Mouse (Mus musculus) CD4-positive, CD25-positive, alpha-beta regulatory T cell, adult 4 months (primary cell): ENCODE data around the gene Pgm2. TPM values are rescaled to one million over a fixed set of nuclear protein-coding genes. Genes with fewer than 3 reads are reported as not detected.

ENCODE experiments used
- ATAC-seq: one replicate; pipeline ENCODE4 v1.8.0; 2017
- polyA plus RNA-seq, 2 experiments: library from polyadenylated mRNA; unstranded; fragments of 100-300 nt; shearing (Covaris generic); gene quantifications; one replicate each; pipeline ENCODE4 v1.2.1; 2017

The Pgm2 gene
- polyA plus RNA-seq: 10 to 100 TPM; 20.3 to 25.4 TPM

GRCm38 (mm10) chr5:64092748-64093292, at the start of gene Pgm2:
Gene Pgm2, plus strand, starts transcription at chr5:64092950.
- ATAC-seq: peak; percentile 96

DNA sequence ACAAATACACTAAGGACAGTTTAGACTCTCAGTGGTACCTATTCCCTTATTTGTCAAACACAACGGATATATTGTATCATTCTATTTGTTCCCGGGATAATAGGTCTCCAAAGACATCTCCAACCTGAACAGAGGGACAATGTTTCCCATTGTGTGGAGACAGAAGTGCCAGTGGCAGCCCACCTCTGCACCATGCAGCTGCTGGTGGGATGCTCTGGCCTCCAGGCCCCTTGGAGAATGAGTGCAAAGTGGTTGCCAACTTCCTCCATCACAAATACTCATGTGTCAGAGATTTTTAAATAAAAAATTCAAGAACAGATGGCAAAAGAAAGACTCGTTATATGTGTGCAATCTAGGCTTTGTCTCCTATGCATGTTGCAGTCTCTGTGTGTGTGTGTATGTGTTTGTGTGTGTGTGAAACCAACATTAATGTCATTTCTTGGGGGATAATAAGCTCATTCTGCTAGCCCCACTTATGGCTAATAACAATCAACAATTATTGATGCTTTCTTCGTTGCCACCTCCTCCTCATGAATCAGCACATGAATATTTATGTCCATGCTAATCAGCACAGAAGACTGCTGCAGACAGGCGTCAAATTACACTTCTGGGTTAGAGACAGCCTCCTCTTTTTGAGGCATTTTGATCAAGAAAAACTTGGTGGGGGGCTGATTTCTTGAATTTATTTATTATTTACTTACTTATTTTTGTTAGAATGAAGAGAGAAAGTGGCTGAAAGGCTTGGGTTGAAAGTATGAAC, 48.9 kb upstream of the Pgm2 start:
- no peak for ATAC-seq

GRCm38 (mm10) chr5:64044790-64045189, 48.0 kb upstream of the Pgm2 start:
- peak; percentile 63 for ATAC-seq

DNA sequence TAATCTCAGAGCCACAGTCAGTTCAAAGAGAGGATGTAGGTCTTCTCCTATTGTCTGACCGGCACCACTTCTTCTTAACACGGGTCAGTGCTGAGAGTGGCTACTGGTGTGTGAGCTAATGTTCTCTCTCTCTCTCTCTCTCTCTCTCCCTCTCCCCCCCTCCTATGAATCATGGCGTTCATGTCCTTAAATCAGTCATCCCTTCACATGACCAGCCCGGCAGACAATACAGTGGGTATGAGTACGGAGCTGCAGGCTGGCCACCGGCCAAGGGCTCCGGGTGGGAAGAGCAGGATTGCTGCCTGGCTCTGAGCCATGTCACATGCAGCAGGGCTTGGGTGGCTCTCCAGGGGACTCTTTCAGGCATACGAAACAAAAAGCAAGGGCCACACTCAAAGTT, 47.2 kb upstream of the Pgm2 start:
- no peak for ATAC-seq

- ATAC-seq: no peak
Measured at GRCm38 (mm10) chr5:64046995-64047394, 45.8 kb upstream of the Pgm2 start.

GRCm38 (mm10) chr5:64047921-64048320, 44.8 kb upstream of the Pgm2 start:
- no peak for ATAC-seq

DNA sequence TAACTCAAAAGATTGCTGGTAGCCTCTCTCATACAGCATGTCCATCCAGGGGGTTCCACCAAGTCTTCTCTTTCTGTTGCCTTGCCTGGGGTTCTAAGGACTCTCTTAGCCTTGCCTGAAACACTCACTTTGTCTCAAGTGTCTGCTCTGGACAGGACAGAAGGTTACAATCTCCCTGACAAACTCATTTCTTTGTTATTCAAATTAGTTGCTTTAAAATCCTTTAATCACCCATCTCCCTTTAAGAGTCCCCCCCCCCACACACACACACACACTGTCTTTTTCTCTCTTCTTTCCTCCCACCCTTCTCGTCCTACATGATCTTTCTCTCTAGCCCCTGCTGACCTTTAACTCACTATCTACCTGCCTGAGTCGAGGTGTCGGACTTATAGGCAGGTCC, 44.1 kb upstream of the Pgm2 start:
- ATAC-seq: no peak

DNA sequence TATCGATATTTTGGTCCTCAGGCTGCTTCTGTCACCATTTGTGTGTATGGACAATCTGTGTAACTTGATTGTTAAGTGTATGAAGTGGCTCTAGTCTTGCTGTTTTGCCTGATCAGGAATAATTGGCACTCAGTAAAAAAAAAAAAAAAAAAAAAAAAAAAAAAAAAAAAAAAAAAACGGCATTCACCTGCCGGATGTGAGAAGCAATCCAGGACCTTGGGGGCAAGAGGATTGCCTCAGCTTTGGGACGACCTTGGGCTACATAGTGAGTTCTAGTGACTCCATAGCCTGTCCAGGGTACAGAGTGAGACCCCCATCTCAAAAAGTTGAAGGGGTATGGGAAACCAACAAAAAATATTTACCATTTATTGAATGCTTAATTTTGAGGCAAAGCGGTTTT, 43.5 kb upstream of the Pgm2 start:
- ATAC-seq: no peak

- no peak for ATAC-seq
Measured at GRCm38 (mm10) chr5:64053010-64053409, 39.7 kb upstream of the Pgm2 start.

DNA sequence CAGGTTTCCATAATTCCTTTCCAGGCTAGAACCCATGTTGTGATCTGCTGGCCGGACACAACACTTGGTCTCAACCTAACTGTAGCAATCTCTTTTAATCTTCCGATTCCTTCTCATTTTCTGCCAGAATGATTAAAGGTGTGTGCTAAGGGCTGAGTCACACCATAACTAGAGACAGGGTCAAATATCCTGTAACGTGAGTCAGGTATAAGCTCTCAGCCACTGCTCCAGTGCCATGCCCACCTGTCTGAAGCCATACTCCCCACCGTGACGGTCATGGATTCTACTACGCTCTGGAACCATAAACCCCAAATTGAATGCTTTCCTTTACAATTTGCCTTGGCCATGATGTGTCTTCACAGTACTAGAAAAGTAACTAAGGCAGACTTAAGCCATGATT, 36.5 kb upstream of the Pgm2 start:
- no peak for ATAC-seq

- no peak for ATAC-seq
Measured at GRCm38 (mm10) chr5:64060881-64061280, 31.9 kb upstream of the Pgm2 start.

GRCm38 (mm10) chr5:64061643-64062042, 31.1 kb upstream of the Pgm2 start:
- no peak for ATAC-seq

GRCm38 (mm10) chr5:64062882-64063621, 29.7 kb upstream of the Pgm2 start:
- ATAC-seq: no peak

DNA sequence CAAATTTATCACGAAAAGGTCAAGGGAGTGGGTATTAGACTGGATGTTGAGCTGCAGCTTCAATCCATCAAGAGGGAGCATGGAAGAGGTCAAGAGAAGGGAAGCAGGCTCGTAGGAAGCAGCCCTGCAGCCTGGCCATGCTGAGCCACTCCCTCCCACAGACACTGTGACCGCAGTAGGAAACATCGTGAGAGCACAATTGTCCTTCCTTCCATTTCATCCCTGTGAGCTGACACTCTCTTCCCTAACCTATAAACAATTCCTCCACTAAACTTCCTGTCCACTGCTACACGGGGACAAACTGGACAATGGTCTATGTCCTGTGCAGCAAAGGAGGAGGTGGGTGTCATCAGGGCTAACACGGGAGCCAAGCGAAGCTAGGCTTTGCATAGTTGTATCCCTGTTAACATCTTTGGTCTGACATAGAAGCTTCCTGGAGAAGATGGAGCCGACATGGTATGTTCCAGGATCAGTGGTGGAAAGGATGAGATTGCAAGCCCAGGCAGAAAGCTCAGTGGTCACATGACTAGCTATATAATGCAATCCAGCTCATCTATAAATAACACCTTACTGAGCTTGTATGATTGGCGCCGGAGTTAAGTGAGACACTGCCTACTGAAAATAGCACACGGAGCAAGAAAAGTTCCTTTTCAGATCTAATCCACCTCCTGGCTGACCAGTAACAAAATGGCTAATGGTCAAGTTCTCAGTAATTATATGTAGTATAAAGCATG, 29.0 kb upstream of the Pgm2 start:
- ATAC-seq: no peak

DNA sequence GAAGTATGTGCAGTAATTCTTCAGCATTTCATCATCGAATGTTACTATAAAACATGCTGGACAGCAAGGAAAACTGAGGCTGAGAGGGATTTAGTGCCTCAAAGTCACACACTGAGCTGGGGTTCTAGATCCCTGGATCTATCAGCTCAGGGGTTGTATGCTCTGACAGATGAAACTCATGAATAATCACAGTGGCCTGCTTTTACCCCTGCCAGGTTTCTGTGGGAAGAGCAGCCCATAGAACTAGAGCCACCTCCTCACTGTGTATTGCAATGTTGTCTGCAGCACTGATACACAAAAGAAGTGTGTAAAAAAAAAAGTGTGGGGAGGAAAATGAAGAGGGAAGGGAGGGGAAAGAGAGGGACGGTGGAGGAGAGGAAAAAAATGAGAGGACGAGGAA, 28.3 kb upstream of the Pgm2 start:
- no peak for ATAC-seq

- ATAC-seq: no peak
Measured at GRCm38 (mm10) chr5:64065497-64066046, 27.2 kb upstream of the Pgm2 start.

DNA sequence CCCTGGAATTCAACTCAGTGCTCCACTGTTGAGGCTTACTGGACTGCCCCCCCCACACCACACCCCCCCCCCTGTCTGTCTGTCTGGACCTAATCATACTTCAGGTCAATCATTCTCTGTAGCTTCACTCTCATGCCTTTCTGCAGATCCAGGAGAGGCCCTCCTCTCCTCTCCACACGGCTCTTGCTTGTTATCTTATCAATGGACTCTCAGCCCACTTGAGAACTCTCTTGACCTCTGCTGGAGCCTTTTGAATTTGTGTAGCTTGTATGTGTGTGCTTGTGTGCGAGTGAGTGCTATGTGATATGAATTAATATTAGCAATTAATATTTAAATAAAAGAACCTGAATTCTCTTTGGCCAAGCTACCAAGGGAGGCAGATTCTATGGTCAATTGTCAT, 26.6 kb upstream of the Pgm2 start:
- ATAC-seq: no peak

DNA sequence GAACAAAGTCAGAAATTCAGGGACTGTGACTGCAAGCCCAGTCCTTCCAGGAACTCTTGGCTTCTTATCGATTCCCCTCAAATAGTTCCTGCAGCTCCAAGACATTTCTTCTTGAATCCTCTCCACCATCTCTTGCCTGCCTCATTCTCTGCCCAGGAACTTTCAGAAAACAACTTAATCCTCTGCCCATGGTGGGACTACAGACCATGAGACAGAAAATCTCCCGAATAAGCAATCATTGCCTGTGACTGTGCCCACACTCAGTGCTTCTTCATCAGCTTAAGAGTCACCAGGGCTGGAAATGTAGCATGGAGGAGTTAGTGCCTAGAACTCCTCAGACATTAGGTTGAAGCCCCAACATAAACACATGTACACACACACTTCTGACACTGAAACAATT, 25.2 kb upstream of the Pgm2 start:
- no peak for ATAC-seq

- ATAC-seq: peak; percentile 88
Measured at GRCm38 (mm10) chr5:64070081-64070673, 22.6 kb upstream of the Pgm2 start.

DNA sequence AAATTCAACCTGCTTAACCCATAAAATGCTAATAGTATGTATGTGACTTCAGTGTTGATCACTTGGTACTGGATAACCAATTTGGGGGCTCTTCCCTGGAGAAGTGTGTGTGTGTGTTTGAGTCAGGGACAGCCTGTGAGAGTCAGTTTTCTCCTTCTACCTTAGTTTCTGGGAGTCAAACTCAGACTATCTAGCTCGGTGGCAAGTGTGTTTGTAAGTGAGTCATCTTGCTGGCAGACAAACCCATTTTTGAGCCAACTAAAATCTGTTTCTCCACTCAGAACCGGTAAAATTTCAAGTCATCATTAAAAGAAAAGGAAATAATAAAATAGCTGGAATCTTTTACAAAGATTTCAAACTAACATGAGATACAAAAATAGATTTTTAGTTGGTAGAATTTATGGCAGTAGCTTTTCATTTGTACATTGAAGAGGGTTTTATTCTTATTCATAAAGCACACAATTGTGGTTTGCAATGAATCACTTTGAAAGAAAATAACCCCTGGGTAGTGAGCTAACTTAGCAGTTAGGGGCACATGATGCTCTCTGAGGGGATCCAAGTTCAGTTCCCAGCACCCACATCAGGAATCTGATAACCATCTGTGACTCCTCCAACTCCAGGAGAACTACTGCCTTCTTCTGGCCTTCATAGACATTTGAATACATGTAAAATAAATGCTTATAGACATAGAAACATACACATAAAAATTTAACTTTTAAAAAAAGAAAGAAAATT, 21.8 kb upstream of the Pgm2 start:
- ATAC-seq: no peak

GRCm38 (mm10) chr5:64074455-64074854, 18.3 kb upstream of the Pgm2 start:
- ATAC-seq: no peak

DNA sequence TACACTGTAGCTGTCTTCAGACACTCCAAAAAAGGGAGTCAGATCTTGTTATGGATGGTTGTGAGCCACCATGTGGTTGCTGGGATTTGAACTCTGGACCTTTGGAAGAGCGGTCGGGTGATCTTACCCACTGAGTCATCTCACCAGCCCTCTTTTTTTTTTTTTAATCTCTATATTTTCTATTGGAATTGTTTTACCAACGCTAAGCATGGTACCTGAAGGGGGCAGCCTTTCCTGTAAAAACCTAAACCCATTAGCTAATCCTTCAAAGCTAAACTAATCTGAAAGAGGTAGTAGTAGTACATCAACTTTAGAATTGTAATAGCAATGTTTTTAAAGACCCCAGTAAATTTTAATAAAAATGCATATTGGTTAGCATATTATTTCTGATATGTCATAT, 17.2 kb upstream of the Pgm2 start:
- ATAC-seq: no peak
